Mouse (Mus musculus): Measurements from ENCODE around the gene Fkbp8. TPM values are rescaled to one million over a fixed set of nuclear protein-coding genes. Genes with fewer than 3 reads are reported as not detected.

Fkbp8 gene
- polyA plus RNA-seq, 1 experiment from 2014 or later, result 385 TPM

DNA sequence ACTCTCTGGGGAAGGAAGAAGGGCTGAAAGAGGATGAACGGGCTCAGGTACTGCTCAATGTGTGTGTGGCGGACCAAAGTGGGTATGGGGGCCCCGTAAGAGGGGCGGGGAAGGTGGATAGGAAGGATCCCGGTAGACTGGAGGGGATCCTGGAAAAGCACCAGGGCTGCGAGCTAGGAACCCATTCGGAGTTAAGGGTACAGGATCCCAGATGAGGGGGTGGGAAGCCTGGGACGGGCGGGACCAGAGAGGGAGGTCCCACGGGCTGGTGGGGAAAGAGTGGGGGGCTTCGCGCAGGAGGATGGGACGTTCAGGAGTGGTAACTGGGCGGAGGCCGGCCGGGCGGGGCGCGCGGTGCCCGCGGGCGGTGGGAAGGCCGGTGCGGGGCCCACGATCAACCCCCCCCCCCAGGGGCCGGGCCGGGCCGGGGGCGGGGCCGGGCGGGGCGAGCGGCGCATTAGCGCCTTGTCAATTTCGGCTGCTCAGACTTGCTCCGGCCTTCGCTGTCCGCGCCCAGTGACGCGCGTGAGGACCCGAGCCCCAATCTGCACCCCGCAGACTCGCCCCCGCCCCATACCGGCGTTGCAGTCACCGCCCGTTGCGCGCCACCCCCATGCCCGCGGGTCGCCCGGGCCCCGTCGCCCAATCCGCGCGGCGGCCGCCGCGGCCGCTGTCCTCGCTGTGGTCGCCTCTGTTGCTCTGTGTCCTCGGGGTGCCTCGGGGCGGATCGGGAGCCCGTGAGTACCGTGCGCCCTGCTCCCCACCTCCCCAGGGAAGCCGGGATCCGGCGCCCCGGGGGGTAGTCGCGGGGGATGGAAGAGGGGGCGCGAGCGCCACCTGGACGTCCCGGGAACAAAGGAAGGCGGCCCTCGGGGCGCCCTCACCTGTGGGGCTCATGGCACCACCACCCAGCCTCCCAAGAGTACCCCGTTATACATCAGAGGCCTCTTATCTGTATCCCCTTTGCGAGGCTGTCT is 34.6 kb upstream of the Fkbp8 start, which contains the start of gene Crlf1:
Gene Crlf1, plus strand, starts transcription at position 495 of the 977 bp plus-strand sequence.
- Histone ChIP-seq H3K27ac (no peak within 1 kb of the TSS), H3K4me1 (replicated peaks) (peaks cover 56% of the 10 kb centered on the region), H3K36me3 (no peaks in the 10 kb centered on the region), H3K4me2 (peak within 1 kb of the TSS; percentile 58), H3K4me3 (peak within 1 kb of the TSS; percentile 38), H3K9me3 (no peaks in the 10 kb centered on the region), H3K27me3 (peaks cover 100% of the 10 kb centered on the region), H3K9ac (peak within 1 kb of the TSS; percentile 58; the same call in 1 of the 2 replicates)
- no peak for ATAC-seq (ENCODE audit: low FRiP score)
- 2% methylated on average over 65 of the region's 93 CpGs for WGBS

DNA sequence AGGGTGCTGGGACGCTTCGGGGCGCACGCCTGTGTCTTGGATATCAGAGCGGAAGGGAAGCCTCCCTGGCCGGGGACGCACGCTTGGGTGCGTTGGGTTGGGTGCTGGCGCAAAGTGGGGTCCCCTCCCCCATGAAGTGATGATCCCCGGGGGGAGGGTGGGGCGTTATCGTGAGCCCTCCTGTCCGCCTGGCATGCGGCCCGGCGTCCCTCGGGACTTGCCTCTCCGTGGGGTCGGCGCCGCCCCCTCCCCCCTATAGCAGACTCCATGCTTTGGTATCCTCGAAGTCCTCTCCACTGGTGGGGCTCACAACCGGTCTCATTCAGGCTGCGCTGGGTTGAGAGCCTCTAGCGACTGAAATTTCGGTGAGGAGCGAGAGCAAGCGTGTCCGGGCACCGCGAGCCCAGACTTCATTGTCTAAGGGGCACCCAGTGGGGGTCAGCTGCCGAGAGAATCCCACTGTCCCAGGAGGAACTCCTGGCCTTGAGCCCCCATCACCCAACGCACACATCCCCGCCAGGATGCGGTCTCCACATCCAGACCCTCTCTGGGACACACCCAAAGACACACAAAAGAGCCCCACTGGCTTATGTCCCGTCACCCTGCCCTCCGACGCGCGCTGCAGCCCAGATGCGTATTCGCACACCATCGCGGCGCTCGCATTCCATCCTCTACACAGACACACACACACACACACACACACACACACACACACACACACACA is 33.7 kb upstream of the Fkbp8 start:
- H3K9ac ChIP-seq, result no peak overlapping the region; the same call in 1 of the 2 replicates
- peaks cover 47% of the 10 kb centered on the region for H3K4me1 ChIP-seq (replicated peaks)

DNA sequence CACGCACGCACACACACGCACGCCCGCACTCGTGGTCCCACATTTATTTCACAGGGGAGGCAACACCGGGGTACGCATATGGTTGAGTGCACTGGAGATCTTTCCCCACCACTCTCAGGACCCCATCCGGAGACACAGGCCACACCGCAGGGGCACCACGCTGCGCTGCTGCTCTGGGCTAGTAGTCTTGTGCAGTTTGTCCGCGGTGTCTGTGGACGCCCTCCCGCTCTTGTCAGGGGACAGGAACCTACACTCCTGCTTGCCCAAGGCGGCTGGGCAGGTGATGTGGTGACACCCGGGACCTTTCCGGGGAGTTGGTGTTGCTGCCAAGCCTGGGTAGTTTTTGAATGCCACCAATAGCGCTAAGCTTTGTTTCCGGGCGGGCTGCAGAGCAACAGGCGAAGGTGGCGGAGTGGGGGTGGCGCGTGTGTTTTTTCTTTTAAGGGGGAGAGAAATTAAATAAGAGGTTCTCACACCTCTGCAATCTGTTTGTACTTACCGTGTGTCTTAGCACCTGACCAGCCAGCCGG is 33.0 kb upstream of the Fkbp8 start:
- Histone ChIP-seq H3K4me2 (peak overlapping the region; percentile 58), H3K4me3 (peak overlapping the region; percentile 38), H3K27ac (no peak overlapping the region), H3K9ac (no peak overlapping the region), H3K4me1 (replicated peaks) (peaks cover 41% of the 10 kb centered on the region), H3K36me3 (no peaks in the 10 kb centered on the region), H3K27me3 (peaks cover 100% of the 10 kb centered on the region), H3K9me3 (no peaks in the 10 kb centered on the region)
- 2% methylated on average over 28 of the region's 28 CpGs for WGBS
- ATAC-seq (ENCODE audit: low FRiP score), result no peak

More for the DNA sequence above, 33.7 kb upstream of the Fkbp8 start:
- Histone ChIP-seq H3K27me3 (peaks cover 100% of the 10 kb centered on the region), H3K4me2 (peak overlapping the region; percentile 58), H3K36me3 (no peaks in the 10 kb centered on the region), H3K9me3 (no peaks in the 10 kb centered on the region), H3K27ac (no peak overlapping the region), H3K4me3 (peak overlapping the region; percentile 38)
- 2% methylated on average over 47 of the region's 47 CpGs for WGBS
- ATAC-seq (ENCODE audit: low FRiP score), result no peak

DNA sequence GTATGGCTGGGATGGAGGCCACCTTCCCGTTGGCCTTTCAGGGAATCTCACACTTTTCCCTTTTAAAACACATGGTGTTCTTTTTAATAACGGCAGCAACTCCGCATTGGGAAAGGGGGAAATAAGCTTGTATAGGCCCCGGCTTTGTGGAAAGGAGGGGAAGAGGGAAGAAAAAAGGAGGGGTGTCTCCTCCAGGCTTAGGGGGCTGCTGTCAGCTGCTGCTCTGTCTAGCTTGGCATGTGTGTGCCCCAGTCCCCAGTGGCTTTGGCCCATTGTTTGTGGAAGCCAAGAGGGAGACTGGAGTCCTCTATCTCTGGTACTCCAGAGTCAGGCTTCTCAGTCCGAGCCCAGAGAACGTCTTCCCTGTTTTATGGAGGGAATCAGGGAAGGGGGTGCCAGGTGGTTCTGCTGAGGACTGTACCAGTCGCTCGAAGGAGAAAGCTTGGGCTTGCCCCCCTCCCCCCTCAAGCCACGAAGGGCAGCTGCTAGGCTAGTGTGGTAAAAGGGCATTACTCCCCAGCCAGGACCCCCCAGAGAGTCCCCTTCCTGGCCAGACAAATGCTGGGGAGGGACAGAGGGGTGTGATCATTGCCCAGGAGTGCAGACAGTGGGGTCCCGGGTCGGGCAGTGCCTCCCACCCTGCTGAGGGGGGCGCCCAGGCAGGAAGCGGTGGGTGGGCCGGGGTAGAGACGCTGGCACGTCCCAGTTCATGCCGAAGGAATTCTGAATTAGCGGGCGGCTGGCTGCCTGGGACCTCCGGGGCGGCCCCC is 32.3 kb upstream of the Fkbp8 start:
- Histone ChIP-seq H3K9ac (0 out of 2 replicates have a peak overlapping the region, but pooled peaks have one; percentile 43), H3K36me3 (no peaks in the 10 kb centered on the region), H3K4me2 (peak overlapping the region; percentile 17; the same call in 1 of the 2 replicates), H3K27ac (no peak overlapping the region), H3K4me1 (replicated peaks) (peaks cover 38% of the 10 kb centered on the region), H3K27me3 (peaks cover 100% of the 10 kb centered on the region), H3K4me3 (peak overlapping the region; percentile 12), H3K9me3 (no peaks in the 10 kb centered on the region)
- 3% methylated on average over 21 of the region's 21 CpGs for WGBS
- ATAC-seq (ENCODE audit: low FRiP score), result peak; percentile 29; the same call in 1 of the 2 replicates

DNA sequence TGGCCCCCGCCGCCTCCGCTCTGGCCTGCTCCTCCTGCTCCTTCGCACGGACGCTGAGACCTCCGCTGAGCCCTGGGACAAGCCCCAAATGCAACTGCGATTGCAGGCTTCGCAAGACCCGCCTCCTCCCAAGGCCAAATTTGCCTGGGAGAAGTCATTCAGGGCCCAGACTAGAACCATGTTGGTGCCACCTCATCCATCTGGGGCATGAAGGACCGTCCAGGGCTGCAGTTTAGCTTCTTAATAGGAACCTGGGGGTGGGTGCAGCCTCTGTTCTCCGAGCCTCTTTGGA is 31.8 kb upstream of the Fkbp8 start:
- no peak overlapping the region for H3K27ac ChIP-seq
- peaks cover 100% of the 10 kb centered on the region for H3K27me3 ChIP-seq
- 0 out of 2 replicates have a peak overlapping the region, but pooled peaks have one; percentile 43 for H3K9ac ChIP-seq
- no peaks in the 10 kb centered on the region for H3K9me3 ChIP-seq
- ATAC-seq (ENCODE audit: low FRiP score), result no peak
- WGBS, result 5% methylated on average over 12 of the region's 12 CpGs
- peaks cover 38% of the 10 kb centered on the region for H3K4me1 ChIP-seq (replicated peaks)
- no peaks in the 10 kb centered on the region for H3K36me3 ChIP-seq
- H3K4me2 ChIP-seq, result peak overlapping the region; percentile 17; the same call in 1 of the 2 replicates
- H3K4me3 ChIP-seq, result peak overlapping the region; percentile 12; the same call in 1 of the 2 replicates

DNA sequence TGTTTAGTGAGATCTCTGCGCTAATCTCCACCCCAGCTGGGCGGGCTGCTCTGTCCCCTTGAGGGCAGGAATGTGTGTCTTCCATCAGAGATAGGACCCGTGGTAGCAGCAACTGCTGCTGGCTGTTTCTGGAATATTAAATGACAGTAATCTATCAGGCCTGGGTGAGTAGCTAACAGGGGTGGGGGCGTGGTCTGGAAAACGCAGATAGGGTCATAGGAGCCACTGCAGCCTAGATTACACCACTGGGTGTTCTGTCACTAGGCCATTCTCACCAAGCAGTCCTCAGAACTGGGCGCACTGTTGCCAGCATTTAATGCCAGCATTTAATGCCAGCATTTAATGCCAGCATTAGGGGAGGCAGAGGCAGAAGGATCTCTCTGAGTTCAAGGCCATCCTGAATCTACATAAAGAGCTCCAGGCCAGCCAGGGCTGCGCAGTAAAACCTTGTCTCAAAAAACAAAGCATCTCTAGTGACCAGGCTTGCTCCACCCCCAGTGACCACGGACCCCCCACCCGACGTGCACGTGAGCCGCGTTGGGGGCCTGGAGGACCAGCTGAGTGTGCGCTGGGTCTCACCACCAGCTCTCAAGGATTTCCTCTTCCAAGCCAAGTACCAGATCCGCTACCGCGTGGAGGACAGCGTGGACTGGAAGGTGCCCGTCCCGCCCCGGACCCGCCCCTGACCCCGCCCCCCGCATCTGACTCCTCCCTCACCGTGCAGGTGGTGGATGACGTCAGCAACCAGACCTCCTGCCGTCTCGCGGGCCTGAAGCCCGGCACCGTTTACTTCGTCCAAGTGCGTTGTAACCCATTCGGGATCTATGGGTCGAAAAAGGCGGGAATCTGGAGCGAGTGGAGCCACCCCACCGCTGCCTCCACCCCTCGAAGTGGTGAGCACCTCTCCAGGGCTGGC is 26.9 kb upstream of the Fkbp8 start:
- Histone ChIP-seq H3K4me1 (replicated peaks) (peaks cover 48% of the 10 kb centered on the region), H3K36me3 (peaks cover 11% of the 10 kb centered on the region; the same call in 1 of the 2 replicates), H3K9me3 (no peaks in the 10 kb centered on the region), H3K9ac (no peak overlapping the region), H3K27ac (no peak overlapping the region), H3K27me3 (peaks cover 88% of the 10 kb centered on the region), H3K4me3 (peak overlapping the region; percentile 15), H3K4me2 (peak overlapping the region; percentile 26)
- no peak for ATAC-seq (ENCODE audit: low FRiP score)
- 6% methylated on average over 39 of the region's 39 CpGs for WGBS

DNA sequence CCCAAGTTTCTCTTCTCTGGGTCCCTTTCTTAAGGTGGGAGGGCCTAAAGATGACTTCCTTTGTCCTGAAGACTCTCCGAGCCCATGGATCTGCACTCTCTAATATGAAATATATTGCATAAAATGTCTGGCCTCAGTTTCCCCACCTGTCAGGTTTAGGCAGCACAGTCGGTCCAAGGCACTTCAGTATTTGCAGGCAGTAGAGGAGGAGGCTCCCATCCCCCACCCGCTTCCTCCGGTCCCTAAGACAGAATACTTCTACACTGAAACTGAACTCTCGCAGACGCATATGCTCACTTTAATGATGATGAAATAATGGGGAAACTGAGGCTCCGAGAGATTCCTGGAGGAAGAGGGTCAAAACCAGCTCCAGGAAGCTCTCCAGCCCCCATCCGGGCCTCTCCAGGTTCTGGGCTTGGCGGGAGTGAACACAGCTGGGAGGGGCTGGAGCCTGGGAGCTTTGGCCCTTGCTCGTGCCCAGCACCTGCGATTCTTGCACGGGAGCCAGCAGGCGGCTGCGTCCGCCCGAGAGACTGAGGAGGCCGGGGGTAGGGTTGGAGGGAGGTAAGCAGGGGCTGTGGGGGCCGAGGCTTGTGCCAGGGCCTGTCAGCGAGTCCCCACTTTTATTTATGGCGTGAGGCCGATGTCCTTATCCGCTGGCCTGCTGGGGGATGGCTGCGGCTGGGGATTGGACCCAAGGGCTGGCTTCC is 25.5 kb upstream of the Fkbp8 start:
- Histone ChIP-seq H3K36me3 (peaks cover 12% of the 10 kb centered on the region), H3K27me3 (peaks cover 75% of the 10 kb centered on the region), H3K4me2 (peak overlapping the region; percentile 21; the same call in 1 of the 2 replicates), H3K9ac (peak overlapping the region; percentile 51; the same call in 1 of the 2 replicates), H3K4me3 (0 out of 2 replicates have a peak overlapping the region, but pooled peaks have one; percentile 3), H3K4me1 (replicated peaks) (peaks cover 53% of the 10 kb centered on the region), H3K9me3 (no peaks in the 10 kb centered on the region), H3K27ac (no peak overlapping the region)
- WGBS, result 11% methylated on average over 23 of the region's 23 CpGs
- no peak for ATAC-seq (ENCODE audit: low FRiP score)

DNA sequence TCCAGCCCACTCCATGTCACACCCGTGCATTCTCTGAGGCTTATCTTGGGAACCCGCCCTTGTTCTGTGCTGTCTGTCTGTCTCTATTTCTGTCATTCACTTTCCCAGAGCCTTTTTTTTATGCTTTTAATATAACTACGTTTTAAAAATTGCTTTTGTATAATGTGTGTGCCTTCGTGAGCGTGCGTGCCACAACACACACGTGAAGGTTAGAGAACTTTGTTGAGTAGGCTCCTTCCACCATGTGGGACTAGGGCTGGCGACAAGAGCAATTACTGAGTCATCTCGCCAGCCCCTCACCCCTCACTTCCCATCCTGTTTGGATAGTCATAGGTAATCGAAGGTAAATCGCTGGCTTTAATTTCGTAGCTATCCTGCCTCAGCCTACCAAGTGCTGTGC is 25.0 kb upstream of the Fkbp8 start:
- Histone ChIP-seq H3K27ac (no peak overlapping the region), H3K9ac (no peak overlapping the region), H3K4me3 (no peak overlapping the region), H3K36me3 (peaks cover 18% of the 10 kb centered on the region), H3K4me1 (replicated peaks) (peaks cover 55% of the 10 kb centered on the region), H3K4me2 (no peak overlapping the region), H3K9me3 (no peaks in the 10 kb centered on the region), H3K27me3 (peaks cover 69% of the 10 kb centered on the region)
- ATAC-seq (ENCODE audit: low FRiP score), result no peak
- WGBS, result 30% methylated on average over 12 of the region's 12 CpGs

DNA sequence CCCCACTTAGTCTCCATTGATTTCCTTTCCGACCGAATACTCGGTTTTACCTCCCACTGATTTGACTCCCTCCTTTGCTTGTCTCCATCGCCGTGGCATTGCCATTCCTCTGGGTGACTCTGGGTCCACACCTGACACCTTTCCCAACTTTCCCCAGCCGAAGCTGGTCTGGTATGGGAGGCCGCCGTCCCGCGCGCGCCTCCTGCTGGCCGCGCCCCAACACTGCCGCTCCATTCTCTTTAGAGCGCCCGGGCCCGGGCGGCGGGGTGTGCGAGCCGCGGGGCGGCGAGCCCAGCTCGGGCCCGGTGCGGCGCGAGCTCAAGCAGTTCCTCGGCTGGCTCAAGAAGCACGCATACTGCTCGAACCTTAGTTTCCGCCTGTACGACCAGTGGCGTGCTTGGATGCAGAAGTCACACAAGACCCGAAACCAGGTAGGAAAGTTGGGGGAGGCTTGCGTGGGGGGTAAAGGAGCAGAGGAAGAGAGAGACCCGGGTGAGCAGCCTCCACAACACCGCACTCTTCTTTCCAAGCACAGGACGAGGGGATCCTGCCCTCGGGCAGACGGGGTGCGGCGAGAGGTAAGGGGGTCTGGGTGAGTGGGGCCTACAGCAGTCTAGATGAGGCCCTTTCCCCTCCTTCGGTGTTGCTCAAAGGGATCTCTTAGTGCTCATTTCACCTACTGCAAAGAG is 24.3 kb upstream of the Fkbp8 start:
- Histone ChIP-seq H3K9ac (peak overlapping the region; percentile 3; the same call in 1 of the 2 replicates), H3K4me1 (replicated peaks) (peaks cover 55% of the 10 kb centered on the region), H3K36me3 (peaks cover 24% of the 10 kb centered on the region), H3K9me3 (no peaks in the 10 kb centered on the region), H3K27me3 (peaks cover 62% of the 10 kb centered on the region), H3K4me2 (peak overlapping the region; percentile 19; the same call in 1 of the 2 replicates), H3K27ac (no peak overlapping the region), H3K4me3 (peak overlapping the region; percentile 12; the same call in 1 of the 2 replicates)
- no peak for ATAC-seq (ENCODE audit: low FRiP score)
- 12% methylated on average over 46 of the region's 46 CpGs for WGBS

DNA sequence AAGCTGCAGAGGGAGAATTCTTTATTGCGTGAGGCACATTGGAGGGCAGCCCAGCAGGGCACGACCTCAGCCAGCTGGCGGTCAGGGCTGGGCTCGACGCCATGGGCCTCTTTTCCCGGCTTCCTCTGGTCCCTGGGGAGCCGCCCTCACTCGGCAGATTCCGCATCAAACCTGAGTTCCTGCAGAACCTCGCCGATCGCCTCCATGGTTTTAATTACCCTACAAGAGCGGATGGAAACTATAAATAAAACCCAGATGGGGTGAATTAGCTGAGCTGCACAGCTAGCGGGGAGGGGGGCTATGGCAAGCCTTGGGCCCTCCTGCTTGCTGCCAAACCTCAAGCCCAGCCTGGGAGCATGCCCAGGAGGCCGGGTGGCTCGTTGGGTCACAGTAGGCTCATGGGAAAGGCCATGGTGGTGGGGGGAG is 23.2 kb upstream of the Fkbp8 start:
- no peak overlapping the region for H3K4me2 ChIP-seq
- peaks cover 32% of the 10 kb centered on the region for H3K36me3 ChIP-seq
- ATAC-seq (ENCODE audit: low FRiP score), result no peak
- H3K27me3 ChIP-seq, result peaks cover 51% of the 10 kb centered on the region
- peak overlapping the region; percentile 40 for H3K9ac ChIP-seq
- no peak overlapping the region for H3K4me3 ChIP-seq
- H3K9me3 ChIP-seq, result no peaks in the 10 kb centered on the region
- H3K4me1 ChIP-seq (replicated peaks), result peaks cover 64% of the 10 kb centered on the region
- WGBS, result 51% methylated on average over 16 of the region's 16 CpGs
- H3K27ac ChIP-seq, result no peak overlapping the region; the same call in 1 of the 2 replicates
